Mouse (Mus musculus): Measurements from ENCODE around the gene St8sia2.
A peak's percentile ranks its signal among the peaks of the same experiment; 100 is the strongest.

DNA sequence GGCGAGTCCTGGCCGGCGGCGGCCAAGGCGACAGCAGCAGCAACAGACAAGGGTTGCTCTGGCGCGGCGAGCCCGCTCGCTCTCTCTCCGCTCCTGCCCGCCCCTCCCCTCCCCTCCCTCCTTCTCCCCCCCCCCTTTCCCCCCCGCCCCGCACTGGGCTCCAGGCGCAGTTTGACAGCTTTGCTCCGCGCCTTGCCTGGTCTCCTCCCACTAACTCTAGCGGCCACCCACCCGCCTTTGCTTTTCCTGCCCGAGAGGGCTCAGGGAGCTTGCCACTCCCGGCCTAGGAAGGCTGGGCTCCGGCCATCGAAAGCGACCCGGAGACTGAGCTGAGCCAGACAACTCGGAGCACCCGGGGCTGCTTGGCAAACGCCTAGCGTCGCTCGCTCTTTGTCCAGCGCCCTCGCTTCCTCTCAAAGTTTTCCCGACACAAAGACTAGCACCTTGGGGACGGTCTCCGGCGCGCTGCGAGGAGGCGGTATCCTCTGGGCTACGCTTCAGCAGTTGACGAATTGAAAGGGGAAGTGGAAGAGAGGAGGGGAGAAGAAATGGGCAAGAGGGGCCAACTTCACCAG is at the start of gene St8sia2:
- TF ChIP-seq USF1 (IDR thresholded peaks at IDR 0.05; ENCODE audit: low read depth) (no peak), POLR2A (IDR thresholded peaks at IDR 0.05; ENCODE audit: insufficient read length, low read depth) (peak; percentile 26), TCF3 (IDR thresholded peaks at IDR 0.05; ENCODE audit: insufficient read length, low read depth) (no peak), MYOG (IDR thresholded peaks at IDR 0.05; ENCODE audit: control insufficient read depth in 1 of 3, insufficient read depth in 1 of 3, insufficient read length in 2 of 3, low read depth in 2 of 3) (no peak), E2F4 (IDR thresholded peaks at IDR 0.05; ENCODE audit: insufficient read depth) (no peak), MAX (IDR thresholded peaks at IDR 0.05; ENCODE audit: low read depth) (no peak), TCF12 (IDR thresholded peaks at IDR 0.05; ENCODE audit: insufficient read depth, poor library complexity, severe bottlenecking) (no peak), SRF (IDR thresholded peaks at IDR 0.05; ENCODE audit: control insufficient read depth, insufficient read length, low read depth) (no peak), CEBPB (IDR thresholded peaks at IDR 0.05; ENCODE audit: insufficient read depth, poor library complexity, severe bottlenecking) (no peak), POLR2AphosphoS2 (IDR thresholded peaks at IDR 0.05; ENCODE audit: insufficient read length, low read depth) (no peak), MYOD1 (IDR thresholded peaks at IDR 0.05; ENCODE audit: control insufficient read depth in 1 of 3, insufficient read length in 2 of 3, low read depth in 2 of 3) (no peak)
